Comparison of ENCODE assay signal across 14 mouse cellular contexts in genomic region chr3:87149425-87149824, GRCm38 (mm10). TPM values are rescaled to one million over a fixed set of nuclear protein-coding genes. Genes with fewer than 3 reads are reported as not detected.
DNase-seq lines count a peak whose midpoint lies in the region; ATAC-seq and TF ChIP-seq lines count a peak whose summit lies in the region.
"Had no signal": no experiment of that assay in that cellular context is flagged by ENCODE, and none has a peak within 500 bp of the region (broad histone marks: within the 10 kb centered on the region; RNA-seq: fewer than 3 reads in every experiment).

No protein-coding gene starts in this region.

- in situ Hi-C loops in ES-E14 (cut with MboI; ENCODE audit: low sequenced_read_pairs in 2 of 2, unreplicated experiment in 2 of 2) = no loop called here

- H3K27ac ChIP-seq in heart, adult 2 months = peak overlapping the region; percentile 51
- H3K27ac ChIP-seq in kidney, embryonic 14.5 days (ENCODE audit: low read depth, low read length) = peak overlapping the region; percentile 96; the same call in 1 of the 2 replicates
- peak overlapping the region; percentile 1; the same call in 1 of the 2 replicates for H3K27ac ChIP-seq in ES-E14 (ENCODE audit: insufficient read depth, low read depth, low read length, poor library complexity, severe bottlenecking)
- H3K27ac ChIP-seq in intestine, embryonic 16.5 days (ENCODE audit: low read length) = peak overlapping the region; percentile 99

- peaks cover 21% of the 10 kb centered on the region for H3K4me1 ChIP-seq in heart, adult 2 months (ENCODE audit: control insufficient read depth, insufficient read depth, low read length)
- H3K4me1 ChIP-seq in kidney, embryonic 14.5 days (ENCODE audit: control insufficient read depth, insufficient read depth, low read length) = peaks cover 49% of the 10 kb centered on the region
- peaks cover 14 to 31% of the 10 kb centered on the region in 2 experiments; a peak in 3 of 4 replicates for H3K4me1 ChIP-seq in ES-E14 (ENCODE audit: control insufficient read depth in 2 of 2, insufficient read depth in 2 of 2, low read length in 2 of 2, poor library complexity in 1 of 2)
- H3K4me1 ChIP-seq in intestine, embryonic 16.5 days (ENCODE audit: control insufficient read depth, insufficient read depth, low read length) = peaks cover 42% of the 10 kb centered on the region

- peak in 1 of 2 experiments; percentile 27 for DNase-seq in heart, adult 2 months
- DNase-seq in heart, adult 11 months = no peak
- DNase-seq in kidney, postnatal 14 days = no peak
- no peak for DNase-seq in ES-E14 (ENCODE audit: low read depth, low spot score)
- no peak for DNase-seq in spleen, postnatal 10 days (ENCODE audit: low spot score in 2 of 2)
- DNase-seq: adrenal gland, postnatal 25 days; cerebellum, adult 11-12 months; kidney, adult 8-10 months; lung, postnatal 10 days; spleen, adult 18-20 months; thymus, postnatal 4 days had no signal

- 62% methylated on average over 10 of the region's 10 CpGs for WGBS in heart, adult 2 months
- WGBS in kidney, embryonic 14.5 days = 61% methylated on average over 10 of the region's 10 CpGs
- WGBS in intestine, embryonic 16.5 days = 70% methylated on average over 10 of the region's 10 CpGs

- H3K27me3 ChIP-seq in heart, adult 2 months (ENCODE audit: control insufficient read depth, insufficient read depth, low read length) = no peaks in the 10 kb centered on the region
- H3K27me3 ChIP-seq in kidney, embryonic 14.5 days (ENCODE audit: control insufficient read depth, insufficient read depth, low read length) = no peaks in the 10 kb centered on the region
- no peaks in the 10 kb centered on the region for H3K27me3 ChIP-seq in intestine, embryonic 16.5 days (replicated peaks; ENCODE audit: control insufficient read depth, insufficient read depth, low read length)

- no peak for TF ChIP-seq CTCF in heart, adult 2 months (IDR thresholded peaks at IDR 0.05)

- intact Hi-C loops in heart, adult 2 months (cut with DNase I) = no loop called here

- no peak for TF ChIP-seq POLR2A in heart, adult 2 months (IDR thresholded peaks at IDR 0.05; ENCODE audit: insufficient read depth, low read depth, low read length)

- H3K4me3 ChIP-seq in heart, adult 2 months = no peak overlapping the region
- H3K4me3 ChIP-seq in kidney, embryonic 14.5 days (ENCODE audit: low read length) = no peak overlapping the region
- H3K4me3 ChIP-seq in ES-E14 (ENCODE audit: insufficient read depth in 1 of 2, low read depth in 1 of 2, low read length in 2 of 2, poor library complexity in 1 of 2, severe bottlenecking in 1 of 2) = no peak overlapping the region
- no peak overlapping the region for H3K4me3 ChIP-seq in intestine, embryonic 16.5 days (ENCODE audit: low read length)

- TF ChIP-seq EP300 in heart, adult 2 months (IDR thresholded peaks at IDR 0.05; ENCODE audit: insufficient read depth, low read depth, low read length) = no peak

- no peak for ATAC-seq in kidney, embryonic 14.5 days (ENCODE audit: low FRiP score, low TSS enrichment)
- no peak for ATAC-seq in intestine, embryonic 16.5 days
- ATAC-seq in granulocyte monocyte progenitor cell, adult 5-6 weeks (replicated peaks; ENCODE audit: poor library complexity, severe bottlenecking) = no peak

- no peak overlapping the region for H3K4me2 ChIP-seq in kidney, embryonic 14.5 days (replicated peaks; ENCODE audit: low read depth, low read length)
- H3K4me2 ChIP-seq in intestine, embryonic 16.5 days (ENCODE audit: low read depth, low read length) = no peak overlapping the region

- H3K9ac ChIP-seq in heart, adult 2 months (ENCODE audit: low read depth, low read length) = no peak overlapping the region
- H3K9ac ChIP-seq in kidney, embryonic 14.5 days (ENCODE audit: low read depth, low read length) = no peak overlapping the region
- H3K9ac ChIP-seq in ES-E14 (ENCODE audit: insufficient read depth, low read depth, low read length, poor library complexity, severe bottlenecking) = no peak overlapping the region; the same call in 1 of the 2 replicates
- H3K9ac ChIP-seq in intestine, embryonic 16.5 days (ENCODE audit: low read depth, low read length) = no peak overlapping the region

- H3K79me2 ChIP-seq in heart, adult 2 months (replicated peaks; ENCODE audit: control insufficient read depth, insufficient read depth, low read length) = no peaks in the 10 kb centered on the region

- H3K36me3 ChIP-seq in heart, adult 2 months (ENCODE audit: control insufficient read depth, insufficient read depth, low read length) = peaks cover 4% of the 10 kb centered on the region; the same call in 1 of the 2 replicates
- peaks cover 2% of the 10 kb centered on the region; the same call in 1 of the 2 replicates for H3K36me3 ChIP-seq in kidney, embryonic 14.5 days (ENCODE audit: control insufficient read depth, insufficient read depth, low read length)
- peaks cover 4% of the 10 kb centered on the region; the same call in 1 of the 2 replicates for H3K36me3 ChIP-seq in ES-E14 (ENCODE audit: control insufficient read depth, insufficient read depth, low read length, poor library complexity, severe bottlenecking)
- no peaks in the 10 kb centered on the region for H3K36me3 ChIP-seq in intestine, embryonic 16.5 days (ENCODE audit: control insufficient read depth, insufficient read depth, low read length)

- H3K9me3 ChIP-seq in kidney, embryonic 14.5 days (ENCODE audit: control insufficient read depth, low read length) = no peaks in the 10 kb centered on the region
- H3K9me3 ChIP-seq in ES-E14 (ENCODE audit: control insufficient read depth, insufficient read depth, low read depth, low read length) = no peaks in the 10 kb centered on the region
- no peaks in the 10 kb centered on the region for H3K9me3 ChIP-seq in intestine, embryonic 16.5 days (ENCODE audit: control insufficient read depth, low read length)

TF ChIP-seq in ES-E14, 5 proteins besides CTCF, POLR2A, EP300 and RAD21:
- TF ChIP-seq MAFK (IDR thresholded peaks at IDR 0.05; ENCODE audit: insufficient read depth, low read depth, low read length) = no peak
- TF ChIP-seq HCFC1 (IDR thresholded peaks at IDR 0.05; ENCODE audit: borderline replicate concordance, insufficient read depth, low read length) = no peak
- TF ChIP-seq CHD2 (IDR thresholded peaks at IDR 0.05; ENCODE audit: low read depth, low read length) = no peak
- no peak for TF ChIP-seq ZNF384 (IDR thresholded peaks at IDR 0.05; ENCODE audit: low read depth, low read length)
- TF ChIP-seq ZC3H11A (IDR thresholded peaks at IDR 0.05; ENCODE audit: borderline replicate concordance, low read depth, low read length) = no peak

RNA-seq across cellular contexts. Expression of gene Kirrel, which starts 25.1 kb away (rescaled TPM):
- total RNA-seq in heart, adult 2 months (2021) = 1 to 10 TPM; 6.2 to 7.5 TPM
- 6.0 and 9.1 TPM in 2 replicates for polyA plus RNA-seq in heart, adult 2 months (2012; rRNA removed)
- polyA plus RNA-seq in kidney, embryonic 14.5 days (2014; fragmentation: Nextera tagmentation; extraction: Ambion mirVana) = 11.1 and 14.2 TPM in 2 replicates
- 35.5 and 37.8 TPM in 2 replicates for total RNA-seq in ES-E14 (2012; rRNA removed)
- polyA plus RNA-seq in intestine, embryonic 16.5 days (2015; fragmentation: Nextera tagmentation; extraction: Ambion mirVana) = 7.3 and 8.3 TPM in 2 replicates
- not detected in 2 replicates for total RNA-seq in granulocyte monocyte progenitor cell, adult 5-6 weeks (2014; fragmentation: Nextera tagmentation)
- not detected in 2 replicates for total RNA-seq in granulocyte monocyte progenitor cell, adult 5-6 weeks (2017)

Comparison
In these comparisons a context has a peak if more than half of its experiments do, and no peak if none do; other contexts are left out.
1. H3K27ac ChIP-seq: peak in every context shown above with its lines; median percentile 99 in intestine, embryonic 16.5 days; 96 in kidney, embryonic 14.5 days; 51 in heart, adult 2 months; 1 in ES-E14.
2. RNA of gene Kirrel, which starts 25.1 kb away (total RNA-seq): 35.5 to 37.8 TPM in ES-E14 and 6.2 to 7.5 TPM in heart, adult 2 months; not detected in granulocyte monocyte progenitor cell, adult 5-6 weeks; every median in the first group is over 4 times any median in the second.